Mouse (Mus musculus) embryo, embryonic 10.5 days (tissue): ENCODE measurements around the gene Pde2a.

Source experiments
- DNase-seq: peaks from one replicate; pipeline ENCODE4 v3.0.0-alpha.2; 2015; ENCODE audit warnings: low spot score

Gene Pde2a

DNA sequence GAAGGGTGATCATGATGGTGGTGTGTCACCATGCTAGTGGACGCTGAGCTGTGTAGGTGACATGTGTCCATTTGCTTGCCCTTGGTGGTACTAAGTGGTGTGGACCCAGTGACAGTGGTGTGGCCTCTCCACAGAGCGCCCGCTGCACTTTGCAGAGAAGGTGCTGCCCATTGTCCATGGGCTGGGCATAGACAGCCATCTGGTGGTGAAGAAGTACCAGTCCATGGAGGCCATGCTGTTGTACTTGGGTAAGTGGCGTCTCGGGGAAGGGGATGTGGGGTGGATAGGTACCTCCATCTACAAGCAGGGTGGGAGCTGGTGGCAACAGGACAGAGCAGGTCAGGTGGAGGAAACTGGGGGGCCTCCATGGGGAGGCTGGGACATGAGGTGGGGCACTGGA lies 17.7 kb upstream of the Pde2a start:
- DNase-seq = no peak

DNA sequence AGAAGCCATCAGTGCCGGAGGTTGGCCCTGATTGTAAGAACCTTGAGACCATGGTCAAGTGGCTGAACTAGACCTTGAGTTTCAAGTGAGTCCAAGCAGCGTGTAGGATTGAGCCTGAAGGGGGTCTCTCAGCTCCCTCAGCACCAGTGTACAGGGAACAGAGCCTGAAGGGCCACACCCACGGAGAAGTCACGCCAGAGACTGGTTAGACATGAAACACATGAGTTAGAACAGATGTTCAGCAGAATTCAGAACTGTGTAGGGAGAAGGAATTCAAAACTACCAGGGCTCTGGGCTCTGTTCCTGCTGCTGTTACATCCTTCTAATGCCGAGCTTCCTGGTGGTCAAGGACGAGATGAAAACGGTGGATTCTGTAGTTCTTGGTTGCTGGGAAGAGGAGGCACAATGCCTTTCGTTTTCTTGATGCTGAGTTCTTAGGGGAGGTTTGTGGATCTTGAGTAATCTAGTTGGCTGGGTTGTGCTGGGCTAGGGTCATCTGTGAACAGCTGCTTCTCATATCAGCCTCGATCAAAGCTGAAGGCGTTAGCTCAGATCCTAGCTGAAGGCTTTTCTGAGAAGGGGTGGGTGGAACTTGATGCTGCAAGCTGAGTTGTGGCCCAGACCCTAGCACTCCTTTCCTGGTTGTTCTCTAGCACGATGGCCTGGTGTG lies 11.1 kb upstream of the Pde2a start, which contains the start of gene Gm45837:
Gene Gm45837 (plus strand): TSS at position 620 of the 670 bp plus-strand sequence.
- no peak for DNase-seq

DNA sequence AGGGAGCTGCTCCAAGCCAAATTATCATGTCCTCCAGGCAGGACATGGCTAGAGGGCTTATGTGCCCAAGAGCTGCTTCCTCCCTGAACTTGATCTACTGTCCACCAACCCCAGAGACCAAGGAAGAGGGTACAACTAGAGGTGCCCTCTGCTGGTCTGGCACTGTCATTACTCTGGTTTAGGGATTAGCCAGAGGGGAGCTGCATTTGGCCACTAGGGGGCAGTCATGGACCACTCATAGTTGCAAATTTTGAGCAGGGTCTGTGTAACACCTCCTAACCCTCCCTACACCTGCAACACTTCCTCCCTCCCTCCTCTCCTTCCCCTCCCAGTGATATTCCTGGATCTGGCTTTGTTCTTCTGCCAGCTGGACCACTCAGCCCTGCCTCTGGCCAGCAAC lies 8.7 kb upstream of the Pde2a start:
- peak; percentile 91 for DNase-seq

DNA sequence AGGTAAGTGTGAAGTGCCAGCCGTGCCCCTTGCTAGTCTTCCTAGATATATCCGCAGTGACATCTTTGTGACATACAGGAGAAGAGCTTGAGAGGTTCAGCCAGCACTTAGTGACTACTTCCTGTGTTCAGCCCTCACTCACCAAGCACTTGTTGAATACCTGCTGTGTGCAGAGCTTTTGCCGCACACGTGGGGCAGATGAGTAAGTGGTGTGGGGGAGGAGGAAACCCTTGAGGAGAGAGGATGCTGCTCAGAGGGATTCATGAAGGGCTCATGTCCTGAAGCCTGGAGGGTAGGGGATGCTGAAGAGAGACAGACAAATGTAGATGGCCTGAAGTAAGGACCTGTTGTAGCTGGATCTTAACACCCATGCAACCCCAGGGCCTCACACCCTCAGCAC lies 7.3 kb upstream of the Pde2a start:
- no peak for DNase-seq

DNA sequence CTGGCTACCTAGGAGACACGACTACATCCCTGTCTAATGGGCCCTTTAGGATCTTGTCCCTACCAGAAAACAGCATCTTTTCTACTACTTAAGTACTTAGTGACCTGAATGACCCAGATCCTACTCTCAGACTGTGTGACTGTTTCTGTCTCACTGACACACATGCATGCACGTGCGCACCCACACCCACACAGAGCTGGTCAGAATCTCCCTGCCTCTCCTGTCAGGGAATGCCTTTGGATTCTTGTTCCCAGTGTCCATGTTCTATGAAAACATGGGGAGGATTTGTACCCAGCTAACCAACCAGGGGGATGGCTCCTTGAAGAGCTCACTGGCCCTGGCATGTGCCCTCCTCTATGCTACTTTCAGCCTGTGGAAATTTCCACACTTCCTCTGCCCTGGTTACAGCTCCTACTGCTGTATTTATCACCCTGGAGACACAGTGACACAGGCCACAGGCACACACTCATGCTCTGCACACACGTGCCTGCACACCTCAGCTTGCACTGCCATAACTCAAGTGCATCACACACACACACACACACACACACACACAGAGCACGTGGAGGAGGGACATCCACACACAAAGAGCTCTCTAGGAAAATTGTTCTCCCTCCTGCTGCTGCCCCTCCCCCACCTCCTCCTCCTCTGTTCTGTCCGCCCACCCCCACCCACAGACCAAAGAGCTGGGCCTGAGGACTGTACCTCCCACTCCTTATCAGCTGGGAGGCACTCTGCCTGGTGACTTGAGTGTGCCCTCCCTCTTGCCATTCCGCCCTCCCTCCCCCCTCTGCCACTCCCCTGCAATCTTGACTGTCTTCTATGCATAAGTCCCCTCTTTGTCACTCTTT lies 6.6 kb upstream of the Pde2a start:
- peak; percentile 52 for DNase-seq

DNA sequence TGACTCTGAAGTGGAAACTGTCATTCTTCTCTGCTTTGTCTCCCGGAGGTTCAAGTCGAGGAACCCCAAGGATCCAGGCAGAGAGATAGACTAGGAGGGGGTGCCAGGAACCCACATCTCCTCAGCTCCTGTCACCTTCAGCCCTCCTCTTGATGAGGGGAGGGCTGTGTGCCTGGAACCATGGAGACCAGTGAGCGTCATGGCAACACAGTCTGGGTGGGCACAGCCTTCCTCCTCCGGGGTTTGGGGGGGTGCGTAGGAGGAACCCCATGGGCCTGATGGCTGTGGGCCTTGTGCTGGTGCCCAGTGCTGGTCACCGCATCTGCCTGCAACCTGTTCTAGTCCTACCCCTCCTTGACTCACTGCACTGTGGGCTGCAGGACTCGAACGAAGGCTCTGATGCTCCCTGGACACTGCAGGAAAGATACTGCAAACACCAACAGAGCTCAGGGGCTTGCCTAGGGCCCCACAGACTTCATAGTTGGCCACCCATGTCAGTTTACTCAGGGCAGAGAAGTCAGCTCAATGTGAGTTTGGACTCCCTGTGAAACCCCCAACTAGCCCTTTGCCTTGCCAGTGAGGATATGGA lies 5.9 kb upstream of the Pde2a start:
- no peak for DNase-seq

DNA sequence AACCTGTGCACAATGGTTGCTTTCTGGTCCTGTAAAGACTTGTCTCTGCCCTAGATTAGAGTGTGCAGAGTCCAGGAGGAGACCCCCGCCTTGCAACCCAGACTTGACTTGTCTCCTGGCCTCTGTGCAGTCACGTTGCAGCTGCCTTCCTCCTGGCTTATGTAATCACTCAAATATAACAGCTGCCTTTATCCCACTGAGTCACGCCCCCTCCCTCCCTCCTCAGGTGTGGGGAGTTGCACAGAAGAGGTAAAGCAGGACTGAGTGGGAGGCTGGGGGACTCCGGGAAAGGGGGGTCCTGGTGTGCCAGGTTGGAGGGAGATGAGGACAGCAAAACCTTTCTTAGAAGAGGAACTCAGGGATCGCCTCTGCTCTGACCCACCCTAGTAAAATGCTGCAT lies 5.1 kb upstream of the Pde2a start:
- DNase-seq = no peak

DNA sequence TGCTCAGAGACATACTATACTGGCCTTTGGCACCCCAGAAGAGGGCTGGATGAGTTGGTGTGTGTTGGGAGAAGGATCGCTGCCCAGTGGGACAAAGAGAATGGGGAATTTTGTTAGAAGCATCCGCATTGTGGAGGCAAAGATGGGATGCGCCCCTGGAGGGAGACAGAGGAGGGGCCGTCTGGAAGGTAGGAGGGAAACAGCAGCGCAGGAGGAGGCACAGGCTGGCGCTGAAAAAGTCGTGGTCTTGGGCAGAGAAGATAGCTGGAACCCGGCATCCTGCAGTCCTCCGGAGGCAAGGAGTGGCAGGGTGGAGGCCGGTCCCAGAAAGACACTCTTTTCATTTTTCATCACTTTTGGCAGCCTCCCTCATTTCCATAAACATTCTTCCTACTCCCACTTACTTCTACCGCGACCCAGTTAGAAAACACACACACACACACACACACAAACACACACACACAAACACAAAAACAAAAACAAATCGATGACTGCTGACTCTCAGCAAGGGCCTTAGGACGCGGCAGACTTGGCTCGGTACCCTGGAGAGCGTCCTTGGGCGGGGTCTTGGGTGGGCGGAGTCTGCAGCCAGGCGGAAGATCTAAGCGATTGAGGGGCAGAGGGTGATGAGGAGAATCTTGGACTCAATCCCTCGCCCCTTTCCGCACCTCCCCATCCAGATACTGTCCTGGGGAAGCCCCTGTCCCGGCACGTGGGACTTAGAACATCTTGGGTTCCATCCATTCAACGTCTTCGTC lies 2.3 kb upstream of the Pde2a start:
- DNase-seq = peak; percentile 71

DNA sequence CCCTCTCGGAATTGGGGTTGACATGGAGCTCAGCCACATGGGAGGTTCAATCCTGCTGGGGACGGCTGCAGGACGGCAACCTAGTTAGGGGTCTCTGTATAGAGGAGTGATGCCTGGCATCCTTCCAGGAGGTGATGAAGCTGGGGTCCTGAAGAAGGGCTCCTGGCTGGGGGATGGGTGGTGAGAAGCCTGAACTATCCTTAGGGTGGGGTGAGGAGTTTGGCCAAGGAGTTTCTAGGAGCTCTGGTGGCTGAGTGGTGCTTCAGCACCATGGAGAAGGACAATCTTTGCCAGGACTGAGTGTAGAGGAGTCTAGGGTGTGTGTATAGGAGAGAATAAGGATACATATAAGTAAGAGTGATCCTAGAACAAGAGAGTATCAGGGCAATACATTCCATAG lies 578 bp downstream of the Pde2a start:
- peak; percentile 64 for DNase-seq

DNA sequence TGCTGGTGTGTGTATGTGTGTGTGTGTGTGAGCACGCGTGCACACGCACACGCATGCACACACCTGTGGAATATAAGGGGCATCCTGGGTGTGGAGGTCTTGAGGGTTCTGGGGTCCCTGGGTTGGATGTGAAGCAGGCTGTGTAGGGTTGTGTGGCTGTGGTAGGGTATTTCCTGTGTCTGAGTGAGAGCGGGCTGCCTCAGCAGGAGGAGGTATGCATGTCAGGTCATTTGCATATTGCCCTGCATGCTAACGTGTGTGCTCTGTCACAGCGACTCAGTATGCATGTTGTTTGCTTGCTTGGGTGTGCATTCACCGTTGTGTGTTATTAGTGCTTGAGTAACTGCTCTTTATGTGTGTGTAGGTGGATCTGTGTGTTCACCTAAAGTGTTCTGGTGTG lies 1.2 kb downstream of the Pde2a start:
- DNase-seq = no peak

DNA sequence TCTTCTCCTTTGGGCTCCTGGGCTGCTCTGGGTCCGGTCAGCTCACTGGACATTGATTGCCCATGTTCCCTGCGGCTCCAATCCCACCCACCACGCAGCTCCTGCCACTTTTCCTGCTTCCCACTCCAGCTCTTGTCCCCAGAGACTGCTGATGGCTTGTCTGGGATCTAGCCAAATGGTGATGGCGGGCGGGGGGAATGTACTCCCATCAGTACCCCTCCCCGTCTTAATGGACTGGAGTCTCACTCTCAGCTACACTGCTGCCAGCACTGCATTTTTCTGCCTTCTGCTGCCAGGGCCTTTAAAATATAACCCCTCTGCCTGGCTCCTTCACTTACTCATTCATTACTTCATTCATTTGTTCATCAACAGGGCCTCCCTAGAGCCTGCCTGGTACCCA lies 2.5 kb downstream of the Pde2a start:
- no peak for DNase-seq

DNA sequence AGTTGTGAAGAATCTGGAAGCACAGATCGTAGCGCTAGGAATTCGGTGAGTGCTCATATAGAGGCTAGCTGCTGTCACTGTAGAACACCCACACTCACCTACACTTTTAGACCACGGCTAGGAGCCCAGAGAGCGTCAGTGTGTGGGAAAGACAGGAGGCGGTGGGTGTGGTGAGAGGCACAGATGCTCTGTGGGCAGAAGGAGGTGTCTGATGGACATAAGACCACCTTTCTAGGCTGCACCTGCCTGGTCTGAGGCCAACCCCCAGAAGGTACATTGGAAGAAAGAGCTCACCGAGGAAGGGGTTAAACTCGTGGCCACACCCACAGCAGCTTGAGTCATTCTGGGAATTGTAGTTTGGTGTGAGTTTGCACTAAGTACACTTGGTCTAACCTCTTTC lies 5.2 kb downstream of the Pde2a start:
- no peak for DNase-seq

DNA sequence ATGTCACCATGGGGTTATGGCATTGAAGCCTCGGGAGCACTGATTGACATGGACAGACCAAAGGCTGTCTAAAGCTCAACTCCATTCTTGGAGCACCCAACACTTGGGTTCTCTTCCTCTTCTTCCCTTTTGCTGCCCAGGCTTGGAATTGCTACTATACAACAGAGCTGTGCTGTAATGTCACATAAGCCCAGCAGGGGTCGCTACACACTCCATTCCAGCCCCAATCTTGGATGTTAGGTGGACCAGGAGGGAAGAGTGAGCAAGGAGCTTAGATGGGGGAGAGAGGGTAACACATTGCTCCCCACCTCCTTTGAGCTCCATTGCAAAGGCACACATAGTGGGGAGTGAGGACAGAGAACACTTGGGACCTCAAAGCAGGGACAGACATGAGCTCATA lies 6.2 kb downstream of the Pde2a start:
- peak; percentile 68 for DNase-seq

DNA sequence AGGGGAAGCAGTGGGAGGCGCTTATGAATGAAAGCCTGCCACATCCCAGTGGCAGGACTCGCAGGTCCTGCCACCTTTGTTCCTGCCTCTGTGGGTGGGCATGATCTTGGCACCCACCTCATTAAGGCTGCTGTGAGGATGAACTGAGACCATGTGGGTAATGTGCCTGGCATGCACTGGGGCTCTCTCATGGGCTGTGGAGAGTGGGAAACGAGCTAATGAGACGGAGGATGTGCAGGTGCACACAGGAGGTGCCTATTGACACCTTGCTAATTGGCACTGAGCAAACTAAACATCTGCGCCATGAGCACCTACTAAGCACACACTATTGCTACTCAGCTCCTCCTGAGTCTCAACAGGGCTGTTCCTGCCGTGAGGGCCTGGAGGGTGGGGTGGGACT lies 13.5 kb downstream of the Pde2a start:
- no peak for DNase-seq

DNA sequence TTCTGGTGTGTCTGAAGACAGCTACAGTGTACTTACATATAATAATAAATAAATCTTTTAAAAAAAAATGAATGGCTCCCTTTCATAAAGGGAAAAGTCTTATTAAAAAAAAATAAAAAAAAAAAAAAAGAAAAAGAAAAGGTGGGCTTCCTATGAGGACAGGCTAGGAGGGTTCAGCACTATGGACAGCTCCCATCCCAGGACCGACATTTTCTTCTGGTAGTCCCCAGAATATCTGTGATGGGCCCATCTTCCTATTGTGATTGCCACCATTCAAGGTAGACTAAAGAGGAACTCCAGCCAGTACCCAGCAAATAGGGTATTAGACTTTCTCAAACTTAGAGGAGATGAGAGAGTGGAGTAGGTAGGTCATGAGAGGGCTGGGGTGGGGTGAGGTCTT lies 16.4 kb downstream of the Pde2a start:
- DNase-seq = peak; percentile 71

DNA sequence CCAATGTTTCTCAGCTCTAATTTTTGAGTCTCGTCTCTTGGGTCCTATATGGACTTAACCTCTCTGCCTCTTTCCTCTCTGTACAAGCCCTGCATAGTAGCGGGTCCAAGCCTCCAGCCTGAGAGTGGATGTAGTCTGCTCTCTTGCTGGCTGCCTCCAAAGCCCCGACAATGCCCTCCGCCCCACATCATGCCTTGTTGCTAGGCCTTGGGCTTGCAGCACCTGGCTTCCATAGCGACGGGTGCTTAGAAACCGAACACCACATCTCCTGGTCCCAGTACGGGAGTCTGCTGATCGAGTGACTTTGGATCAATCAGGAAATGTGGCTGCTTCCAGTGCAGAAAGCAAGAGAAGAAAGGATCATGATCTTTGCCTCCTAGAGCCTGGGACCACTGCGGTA lies 21.6 kb downstream of the Pde2a start:
- DNase-seq = no peak

DNA sequence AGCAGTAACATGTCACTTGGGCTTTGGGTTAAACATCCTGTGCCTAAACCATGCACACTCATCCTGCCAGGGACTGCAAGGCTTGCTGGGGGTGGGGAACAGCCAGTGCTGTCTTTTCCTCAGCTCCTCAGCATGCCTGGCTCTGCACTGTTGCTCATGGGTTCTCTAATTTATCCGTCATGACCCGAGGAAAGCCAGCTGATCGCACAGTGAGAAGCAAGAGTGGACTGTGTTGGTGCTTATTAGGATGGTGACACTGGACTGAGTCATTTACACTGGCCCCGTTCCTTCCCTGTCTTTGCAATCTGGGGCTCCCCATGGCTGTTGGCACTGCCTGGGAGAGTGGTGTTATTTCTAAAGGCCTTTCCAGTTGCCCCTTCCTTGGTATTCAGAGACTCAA lies 22.7 kb downstream of the Pde2a start:
- no peak for DNase-seq

DNA sequence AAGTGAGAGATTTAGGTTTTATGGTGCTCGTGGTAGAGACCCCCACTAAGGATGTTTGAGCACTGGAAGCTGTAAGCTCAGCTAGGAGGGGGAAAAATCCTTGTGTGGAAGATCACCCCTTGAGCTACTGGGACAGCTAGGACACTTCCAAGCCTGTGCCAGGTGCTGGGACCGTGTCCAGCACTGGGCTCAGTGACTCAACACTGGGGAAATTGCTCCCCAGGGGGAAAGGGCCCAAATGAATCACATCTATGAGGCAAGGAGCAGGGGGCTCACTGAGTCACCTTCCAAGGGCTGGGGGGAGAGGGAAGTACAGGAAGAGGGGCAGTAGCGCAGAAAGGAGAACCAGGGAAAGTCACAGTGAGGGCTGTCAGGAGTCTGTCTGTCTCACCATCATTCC lies 28.4 kb downstream of the Pde2a start:
- no peak for DNase-seq

DNA sequence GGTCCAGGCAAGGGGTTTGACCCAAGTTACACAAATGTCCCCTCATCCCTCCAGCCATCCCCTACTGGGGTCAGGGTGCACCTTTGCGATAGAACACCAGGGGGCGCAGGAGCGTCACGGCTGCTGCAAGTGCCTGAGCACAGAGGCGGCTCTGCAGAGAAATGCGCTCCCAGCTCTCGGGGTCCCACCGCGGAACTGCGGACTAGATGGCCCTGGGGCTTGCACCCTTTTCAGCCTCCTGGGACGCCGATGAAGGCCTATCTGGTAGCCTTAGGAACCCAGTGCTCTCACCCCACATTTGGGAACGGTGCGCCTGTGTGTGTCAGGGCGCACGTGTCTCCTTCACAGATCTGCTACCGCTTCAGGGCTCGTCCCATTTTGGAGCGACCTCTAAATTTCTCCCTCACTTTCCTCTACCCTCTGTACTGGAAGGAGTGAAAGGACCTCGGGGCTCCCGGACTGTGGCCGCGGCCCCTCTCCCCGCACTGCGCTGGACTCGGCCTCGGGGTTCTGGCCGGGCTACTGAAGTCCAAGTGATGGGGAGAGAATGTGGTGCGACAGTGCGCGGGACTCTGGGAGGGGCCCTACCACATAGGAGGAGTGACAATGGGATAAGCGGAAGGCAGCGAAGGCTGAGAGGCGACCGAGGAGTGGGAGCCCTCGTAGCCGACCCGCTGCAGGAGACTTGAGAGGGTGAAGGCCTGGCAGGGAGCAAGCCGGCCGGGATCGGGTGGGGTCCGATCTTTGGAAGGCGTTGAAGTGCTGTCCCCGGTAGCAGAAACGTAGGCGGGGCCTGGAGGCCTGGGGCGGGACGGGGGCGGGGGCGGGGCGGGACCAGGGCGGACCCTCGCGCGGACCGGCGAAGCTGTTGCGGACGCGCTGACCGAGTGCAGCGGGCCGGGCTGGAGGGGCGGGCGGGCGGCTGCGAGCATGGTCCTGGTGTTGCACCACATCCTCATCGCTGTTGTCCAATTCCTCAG lies 29.2 kb downstream of the Pde2a start:
- peak; percentile 89 for DNase-seq

DNA sequence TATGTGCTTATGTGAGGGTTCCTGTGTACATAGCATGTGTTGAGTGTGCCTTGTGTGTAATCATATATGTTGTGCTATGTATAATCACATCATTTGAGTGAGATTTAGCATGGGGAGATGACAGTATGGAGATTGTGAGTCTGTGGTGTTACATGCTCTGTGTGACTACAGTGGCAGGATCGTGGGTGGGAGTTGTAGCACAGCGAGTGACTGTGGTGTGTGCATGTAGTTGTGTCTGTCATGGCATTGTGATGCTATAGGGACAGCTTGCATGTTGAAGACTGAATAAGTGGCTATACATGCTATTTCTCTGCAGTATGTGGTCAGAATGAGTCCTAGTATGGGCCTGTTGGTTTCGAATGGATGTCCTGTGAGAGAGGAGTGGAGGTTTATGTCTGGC lies 31.2 kb downstream of the Pde2a start:
- DNase-seq = no peak

DNA sequence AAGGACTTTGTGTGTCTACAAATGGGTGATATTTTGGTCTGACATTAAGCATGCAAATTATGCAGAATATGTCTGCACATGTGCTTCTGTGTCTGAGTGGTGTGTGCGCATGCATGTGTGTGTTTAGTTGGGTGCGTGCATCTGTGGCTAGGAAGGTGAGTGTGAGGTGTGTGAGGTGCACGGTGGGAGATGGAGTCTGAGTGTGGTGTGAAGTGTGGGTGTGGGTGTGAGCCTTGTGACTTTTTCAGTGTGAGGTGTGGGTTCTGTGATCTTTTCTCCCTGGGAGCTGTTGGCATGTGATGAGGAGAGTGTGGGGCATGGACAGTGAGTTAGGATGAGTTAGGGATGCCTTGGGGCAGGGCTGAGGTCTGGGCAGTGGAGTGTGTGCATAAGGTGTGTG lies 31.8 kb downstream of the Pde2a start:
- DNase-seq = no peak
